Mouse (Mus musculus) thymus, postnatal 4 days (tissue): Measurements from ENCODE around the gene Dap.

ENCODE experiments used
- DNase-seq: peaks from one replicate; pipeline ENCODE4 v3.0.0; 2021

Dap gene

DNA sequence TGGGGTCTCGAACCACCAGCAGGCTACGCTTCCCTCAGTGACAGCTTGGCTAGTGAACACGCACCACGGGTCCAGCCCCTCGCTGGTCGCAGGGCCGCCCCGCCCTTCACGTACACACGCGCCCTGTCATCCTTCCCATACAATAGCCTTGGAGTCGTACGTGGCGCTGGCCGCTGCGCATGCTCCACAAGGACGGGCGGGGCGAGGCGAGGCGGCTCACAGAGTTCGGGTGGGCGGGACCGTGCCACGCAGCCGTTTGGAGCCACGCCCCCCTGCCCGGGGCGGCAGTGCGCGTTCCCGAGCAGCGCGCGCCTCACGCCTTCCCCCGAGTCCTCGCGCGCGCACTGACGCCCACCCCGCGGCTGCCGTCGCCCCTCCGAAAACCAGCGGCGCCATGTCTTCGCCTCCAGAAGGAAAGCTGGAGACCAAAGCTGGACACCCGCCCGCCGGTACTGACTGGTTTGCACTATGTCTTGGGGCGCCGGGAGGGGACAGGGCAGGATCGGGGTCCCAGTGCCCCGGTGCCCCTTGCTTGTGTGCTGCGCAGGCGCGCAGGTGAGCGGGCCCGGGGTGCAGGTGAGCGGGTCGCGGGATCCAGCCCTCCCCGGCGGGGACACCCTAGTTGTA, at the start of gene Dap:
TSS of gene Dap (plus strand) at position 180 of the 627 bp plus-strand sequence.
- DNase-seq, result peak; percentile 99

DNA sequence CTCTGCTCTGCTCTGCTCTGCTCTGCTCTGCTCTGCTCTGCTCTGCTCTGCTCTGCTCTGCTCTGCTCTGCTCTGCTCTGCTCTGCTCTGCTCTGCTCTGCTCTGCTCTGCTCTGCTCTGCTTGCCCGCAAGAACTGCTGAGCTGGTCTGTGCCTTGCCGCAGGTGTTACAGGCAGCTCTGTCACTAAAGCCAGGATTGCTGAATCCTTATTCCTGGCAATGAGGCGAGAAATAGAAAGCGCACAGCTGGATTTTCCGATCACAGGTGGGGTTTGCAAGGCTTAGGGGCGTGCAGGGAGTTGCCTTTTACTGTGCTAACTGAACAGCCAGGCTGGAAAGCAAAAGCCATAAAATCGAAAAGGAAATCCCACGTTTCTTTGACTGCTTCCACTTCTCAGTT, 47.5 kb upstream of the Dap start:
- no peak for DNase-seq

DNA sequence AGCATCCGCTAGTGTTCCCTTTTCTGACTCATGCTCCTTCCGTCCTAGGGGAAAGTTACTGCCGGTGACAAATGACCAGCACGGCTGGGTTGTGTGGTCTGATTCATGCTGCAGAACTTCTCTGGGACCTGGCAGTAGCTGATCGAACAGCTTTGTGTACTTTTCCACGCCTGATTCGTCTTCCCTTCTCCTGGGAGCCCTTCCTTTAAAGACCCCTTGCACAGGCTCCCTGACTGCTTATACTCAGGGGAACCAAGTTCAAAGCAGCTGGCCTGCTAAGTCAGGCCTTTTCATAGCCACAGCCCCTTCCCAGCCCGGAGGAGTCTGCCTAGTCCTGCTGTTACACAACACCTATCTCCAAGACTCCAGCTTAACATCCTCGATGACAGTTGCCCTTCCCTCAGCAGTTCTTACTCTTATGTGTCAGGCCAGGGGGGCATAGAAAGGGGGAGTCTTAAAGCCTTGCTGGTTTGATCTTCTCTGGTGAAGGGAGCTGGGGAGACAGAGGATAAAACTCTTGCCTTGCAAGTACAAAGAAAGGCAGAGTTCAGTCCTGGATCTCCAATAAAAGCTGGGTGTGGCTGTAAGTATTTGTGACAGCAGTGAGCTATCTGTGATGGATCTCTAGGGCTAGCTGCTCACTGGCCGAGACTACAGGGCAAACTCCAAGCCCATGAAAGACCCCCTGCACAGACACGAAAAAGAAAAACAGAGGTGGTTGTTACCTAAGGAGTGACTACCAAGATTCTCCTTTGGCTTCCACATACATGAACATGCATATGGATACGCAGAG, 39.3 kb upstream of the Dap start:
- no peak for DNase-seq

DNA sequence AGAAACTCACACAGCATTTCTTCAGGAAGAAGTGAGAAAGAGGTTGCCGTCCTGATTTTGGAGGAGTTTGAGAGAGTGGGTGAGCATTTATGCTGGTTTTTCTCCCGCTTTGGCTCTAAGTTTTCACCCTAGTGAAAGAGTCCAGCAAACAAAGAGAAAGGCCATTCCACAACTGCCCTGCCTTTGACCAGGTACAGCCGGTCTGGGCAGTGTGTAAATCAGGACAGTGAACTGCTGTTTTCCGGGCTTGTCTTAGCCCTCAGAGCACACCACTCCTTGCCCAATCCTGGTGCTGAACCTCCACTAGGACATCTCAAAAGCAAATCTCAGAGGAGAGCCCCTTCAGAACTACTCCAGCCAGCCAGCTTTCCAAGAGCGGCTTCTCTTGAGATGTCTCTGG, 38.6 kb upstream of the Dap start:
- no peak for DNase-seq

DNA sequence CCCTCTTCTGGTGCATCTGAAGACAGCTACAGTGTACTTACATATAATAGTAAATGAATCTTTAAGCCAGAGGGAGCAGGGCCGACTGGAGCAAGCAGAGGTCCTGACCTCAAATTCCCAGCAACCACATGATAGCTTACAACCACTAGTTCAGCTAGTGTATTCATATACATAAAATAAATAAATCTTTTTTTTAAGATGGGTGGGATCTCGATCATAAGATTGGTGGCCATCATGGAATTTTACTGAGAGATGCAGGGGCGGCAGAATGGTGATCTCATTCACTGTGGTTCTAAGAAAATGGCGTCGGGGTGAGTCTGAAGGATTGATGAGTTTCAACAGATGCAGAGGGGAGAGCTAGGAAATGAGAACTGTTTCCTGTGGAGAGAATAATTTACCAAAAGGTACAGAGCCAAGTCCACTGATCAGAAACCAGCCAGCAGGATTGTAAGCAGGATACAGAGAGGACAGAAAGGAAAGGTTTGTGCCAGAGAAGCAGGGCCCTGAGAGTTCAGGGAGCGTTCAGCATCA, 37.7 kb upstream of the Dap start:
- DNase-seq, result no peak

DNA sequence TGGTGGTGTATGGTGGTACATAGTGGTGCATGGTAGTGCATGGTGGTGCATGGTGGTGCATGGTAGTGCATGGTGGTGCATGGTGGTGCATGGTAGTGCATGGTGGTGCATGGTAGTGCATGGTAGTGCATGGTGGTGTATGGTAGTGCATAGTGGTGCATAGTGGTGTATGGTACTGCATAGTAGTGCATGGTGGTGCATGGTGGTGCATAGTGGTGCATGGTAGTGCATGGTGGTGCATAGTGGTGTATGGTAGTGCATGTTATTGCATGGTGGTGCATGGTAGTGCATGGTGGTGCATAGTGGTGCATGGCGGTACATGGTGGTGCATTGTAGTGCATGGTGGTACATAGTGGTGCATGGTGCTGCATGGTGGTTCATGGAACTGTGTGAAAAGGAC, 31.6 kb upstream of the Dap start:
- no peak for DNase-seq

DNA sequence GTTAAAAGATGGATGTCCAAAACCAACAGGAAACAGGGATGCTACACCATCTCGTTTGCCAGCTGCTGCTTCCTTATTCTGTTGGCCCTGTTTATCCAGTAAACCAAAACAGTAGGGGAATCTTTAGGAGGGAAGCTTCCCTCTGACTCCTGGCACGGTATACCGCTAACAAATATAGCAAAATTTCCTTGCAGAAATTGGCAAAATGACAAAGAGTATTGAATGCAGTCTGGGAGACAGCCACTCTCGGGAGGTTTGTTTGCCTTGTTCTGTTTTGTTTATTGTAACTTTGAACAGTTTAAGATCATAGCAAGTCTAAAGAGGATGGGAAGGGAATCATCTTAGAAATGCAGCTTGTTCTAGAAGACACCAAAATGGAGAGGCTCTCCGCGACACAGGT, 28.3 kb upstream of the Dap start:
- DNase-seq, result no peak

DNA sequence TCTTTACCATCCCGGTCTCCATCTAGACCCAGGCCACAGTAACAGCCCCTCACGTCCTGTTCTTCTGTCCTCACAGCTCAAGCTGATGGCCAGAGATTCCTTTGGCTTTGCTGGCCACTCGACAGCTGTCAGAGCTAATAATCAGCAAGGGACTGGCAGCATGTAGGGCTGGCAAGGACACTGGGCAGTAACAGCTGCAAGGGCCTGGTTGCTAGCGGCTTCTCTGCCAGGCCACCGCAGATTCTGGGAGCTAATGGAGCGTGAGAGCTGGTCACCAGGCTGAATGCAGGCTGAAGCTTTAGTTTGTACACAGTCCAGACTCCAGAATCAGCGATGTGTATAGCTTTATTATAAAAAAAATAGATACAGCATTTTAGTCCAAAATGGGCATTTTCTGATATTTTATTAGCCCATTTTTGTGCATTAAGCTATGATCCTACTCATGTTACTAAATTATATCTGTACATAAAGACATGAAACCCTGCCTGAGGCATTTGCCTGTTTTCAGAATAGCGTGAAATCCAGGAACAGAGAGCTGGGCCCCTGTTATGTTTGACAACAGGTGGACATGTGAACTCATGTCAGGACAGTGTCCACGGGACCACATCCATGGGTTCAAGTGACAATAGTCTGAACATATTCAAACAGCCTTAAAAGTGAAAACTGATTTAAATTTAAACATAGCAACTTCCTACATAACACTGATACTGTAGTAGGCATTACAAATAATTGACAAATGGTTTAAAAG, 16.6 kb upstream of the Dap start:
- DNase-seq, result no peak

DNA sequence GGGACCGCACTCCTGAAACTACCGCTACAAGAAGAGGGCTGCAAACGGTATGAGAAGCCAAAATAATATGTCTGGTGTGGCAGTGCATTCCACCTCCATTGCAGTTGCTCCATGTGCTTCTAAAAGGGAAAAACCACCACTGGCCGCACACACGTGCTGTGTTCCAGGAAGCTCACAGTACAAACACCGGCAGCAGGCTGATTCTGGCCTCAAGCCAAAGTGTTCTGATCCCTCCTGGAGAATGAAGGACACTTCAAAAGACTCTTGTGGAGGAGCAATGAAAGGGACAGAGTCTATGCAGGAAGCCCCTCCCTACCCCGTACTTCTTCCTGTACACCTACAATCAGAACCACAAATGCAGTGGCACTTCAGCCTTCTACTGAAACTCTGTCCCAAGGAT, 12.2 kb upstream of the Dap start:
- no peak for DNase-seq

DNA sequence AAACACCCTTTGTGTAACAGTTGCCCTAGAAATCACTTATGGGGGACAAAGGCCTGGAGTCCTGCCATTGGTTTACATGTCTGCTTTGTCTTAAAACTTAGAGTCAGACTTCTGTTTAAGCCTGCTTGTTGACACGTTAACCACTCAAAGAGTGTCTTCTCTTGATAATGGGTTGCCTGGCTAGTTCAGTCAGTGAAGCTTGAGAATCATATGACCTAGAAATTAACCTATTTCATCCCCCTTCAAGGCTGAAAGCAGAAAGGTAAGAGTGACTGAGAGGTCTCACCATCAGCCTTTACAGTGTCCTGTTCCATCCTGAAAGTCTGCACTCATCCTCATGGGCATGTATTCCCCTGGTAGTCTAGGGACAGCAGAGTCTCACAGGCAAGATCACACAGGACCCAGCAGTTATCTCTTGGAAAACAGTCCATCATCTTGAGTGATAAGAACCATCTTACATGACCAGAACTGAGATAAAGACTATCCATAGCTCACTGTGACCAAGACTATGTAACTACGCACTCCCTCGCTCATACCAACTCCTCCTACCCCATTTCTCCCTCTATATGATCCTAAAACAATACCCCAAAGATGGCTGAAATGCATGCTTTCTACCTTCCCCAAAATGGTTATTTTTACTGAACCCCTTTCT, 10.4 kb upstream of the Dap start:
- no peak for DNase-seq

DNA sequence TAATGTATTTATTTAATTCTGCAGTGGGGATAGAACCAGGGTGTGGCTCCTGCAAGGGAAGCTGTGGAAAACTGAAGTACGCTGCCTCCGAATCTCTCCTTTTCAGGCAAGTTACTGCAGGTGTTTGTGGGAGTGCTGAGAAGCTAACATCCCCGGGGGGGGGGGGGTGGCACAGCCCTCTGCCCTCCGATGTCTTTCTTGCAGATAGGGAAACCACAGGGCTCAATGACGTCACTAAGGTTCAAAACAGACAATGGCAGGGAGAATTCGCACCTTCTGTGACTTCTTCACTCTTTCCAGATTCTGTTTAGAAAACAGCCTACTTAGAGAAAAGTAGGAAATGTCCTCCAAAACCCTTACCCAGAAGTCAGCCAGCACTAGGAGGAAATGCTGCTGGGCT, 1.9 kb upstream of the Dap start:
- DNase-seq, result peak; percentile 33

DNA sequence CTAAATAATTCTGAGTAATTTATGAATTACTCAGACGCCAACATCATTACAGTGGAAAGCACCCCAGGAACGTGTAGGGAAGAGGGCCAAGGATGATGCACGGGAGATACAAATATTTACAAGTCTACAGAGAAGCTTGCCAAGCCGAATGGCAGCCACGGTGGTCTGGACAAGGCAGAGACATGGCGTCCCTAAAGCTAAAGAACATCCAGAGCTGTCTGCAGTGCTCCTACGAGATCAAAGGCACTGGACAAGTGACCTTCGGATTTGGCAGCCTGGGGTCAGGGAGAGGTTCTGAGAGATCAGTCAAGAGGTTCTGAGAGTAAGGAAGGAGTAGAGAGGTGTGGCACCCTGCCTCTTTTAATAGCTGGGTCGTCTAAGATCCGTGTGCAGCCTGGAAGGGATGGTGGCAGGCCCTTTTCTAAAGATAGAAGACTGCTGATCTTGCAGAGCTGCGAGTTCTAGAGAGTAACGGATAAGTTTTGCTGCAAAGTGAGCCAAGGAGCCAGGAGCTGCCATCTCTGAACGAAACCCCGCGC, 449 bp upstream of the Dap start:
- DNase-seq, result peak; percentile 33

DNA sequence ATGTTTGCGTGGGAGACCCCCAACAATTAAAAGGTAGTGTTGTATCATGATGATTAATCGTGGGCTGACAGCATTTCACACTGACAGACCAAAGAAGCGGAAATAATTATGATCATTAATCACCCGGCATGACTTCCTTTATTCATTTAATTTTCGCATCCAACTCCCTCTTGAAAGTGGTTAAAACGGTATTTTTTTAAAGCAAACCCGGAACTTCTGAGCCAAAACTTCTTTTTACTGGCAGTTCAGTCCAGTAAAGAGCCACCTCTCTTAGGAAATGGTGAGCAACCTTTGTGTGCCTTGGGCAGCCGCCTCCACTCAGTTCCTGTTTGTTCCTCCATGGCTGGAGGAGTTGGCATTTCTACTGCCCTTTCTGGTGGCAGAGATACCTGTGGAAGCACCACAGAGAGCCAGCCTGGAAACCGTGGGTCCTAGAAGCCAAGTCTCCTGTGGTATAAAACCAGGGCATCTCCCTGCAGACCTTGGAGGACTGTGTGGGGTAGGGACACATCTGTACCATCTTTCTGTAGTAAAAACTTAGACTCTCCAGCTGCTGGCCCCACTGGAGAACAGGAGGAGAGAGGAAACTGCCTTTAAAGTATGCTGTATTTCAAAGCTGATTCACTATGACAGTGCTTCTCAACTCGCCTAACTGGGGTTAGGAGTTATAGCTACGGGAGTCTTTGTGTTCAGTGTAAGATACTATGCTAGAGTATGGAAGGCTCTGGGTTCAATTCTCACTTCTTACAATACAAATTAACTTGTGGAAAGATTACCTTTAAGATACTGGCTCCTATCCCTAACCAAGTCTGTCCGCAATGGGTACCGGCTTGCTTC, 910 bp downstream of the Dap start:
- peak; percentile 32 for DNase-seq

DNA sequence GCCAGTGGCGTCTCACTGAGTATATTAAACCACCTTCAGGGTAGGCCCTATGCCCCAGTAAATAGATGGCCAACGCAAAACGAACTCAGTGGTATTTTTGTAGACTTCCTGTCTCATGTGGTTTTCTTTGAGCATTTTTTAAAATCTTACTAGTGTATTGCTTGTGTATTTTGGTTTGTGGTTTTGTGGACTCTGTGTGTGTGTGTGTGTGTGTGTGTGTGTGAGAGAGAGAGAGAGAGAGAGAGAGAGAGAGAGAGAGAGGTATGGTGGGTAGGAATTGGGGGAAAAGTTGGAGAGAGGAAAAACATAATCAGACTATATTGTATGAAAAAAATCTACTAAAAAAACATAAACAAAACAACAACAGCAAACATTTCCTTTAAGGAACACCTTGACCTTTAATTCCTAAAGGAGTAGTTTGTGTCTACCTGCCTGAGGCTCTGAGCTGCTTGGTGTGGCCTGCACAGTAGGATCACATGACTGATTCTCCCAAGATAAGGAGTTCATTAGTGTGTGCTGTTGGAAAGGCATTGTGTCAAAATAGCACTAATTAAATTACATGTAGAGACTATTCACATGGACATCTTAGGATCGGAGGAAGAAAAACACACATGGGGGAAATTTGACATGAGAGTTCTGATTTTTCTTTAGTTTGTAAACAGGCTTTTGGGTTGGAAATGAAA, 1.7 kb downstream of the Dap start:
- DNase-seq, result no peak

DNA sequence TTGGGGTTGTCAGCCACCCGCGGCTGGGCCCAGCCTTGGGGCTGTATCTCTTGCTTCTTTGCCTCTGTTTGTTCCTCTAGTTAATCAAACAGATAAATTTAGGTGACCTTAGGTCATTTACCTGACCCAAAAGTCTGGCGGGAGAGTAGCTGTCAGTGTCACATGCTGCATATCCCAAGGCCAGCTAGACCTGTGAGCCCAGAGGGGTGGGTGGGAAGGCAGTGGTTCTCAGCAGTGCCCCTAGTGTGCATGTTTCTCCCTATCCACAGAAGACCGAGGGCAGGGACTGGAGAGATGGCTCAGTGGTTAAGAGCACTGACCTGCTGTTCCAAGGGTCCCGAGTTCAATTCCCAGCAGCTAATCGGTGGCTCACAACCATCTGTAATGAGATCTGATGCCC, 2.4 kb downstream of the Dap start:
- peak; percentile 33 for DNase-seq

DNA sequence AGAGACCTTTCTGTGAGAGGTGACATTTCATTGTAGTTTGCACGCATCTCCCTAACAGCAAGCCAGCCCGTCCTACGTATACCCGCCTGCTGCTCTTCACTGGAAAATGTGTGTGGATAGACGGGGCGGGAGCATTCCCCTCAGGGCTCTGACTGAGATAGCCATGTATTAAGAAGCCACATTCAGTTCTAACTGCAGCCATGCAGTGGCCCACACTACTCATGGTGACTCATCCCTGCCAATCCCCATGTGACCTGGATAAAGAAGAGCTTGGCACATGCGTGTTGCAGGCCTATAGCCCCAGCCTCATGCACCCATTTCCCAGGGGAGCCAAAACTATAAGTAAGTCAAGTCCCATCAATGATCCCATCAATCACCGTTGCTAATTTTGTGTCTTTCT, 3.7 kb downstream of the Dap start:
- DNase-seq, result no peak

DNA sequence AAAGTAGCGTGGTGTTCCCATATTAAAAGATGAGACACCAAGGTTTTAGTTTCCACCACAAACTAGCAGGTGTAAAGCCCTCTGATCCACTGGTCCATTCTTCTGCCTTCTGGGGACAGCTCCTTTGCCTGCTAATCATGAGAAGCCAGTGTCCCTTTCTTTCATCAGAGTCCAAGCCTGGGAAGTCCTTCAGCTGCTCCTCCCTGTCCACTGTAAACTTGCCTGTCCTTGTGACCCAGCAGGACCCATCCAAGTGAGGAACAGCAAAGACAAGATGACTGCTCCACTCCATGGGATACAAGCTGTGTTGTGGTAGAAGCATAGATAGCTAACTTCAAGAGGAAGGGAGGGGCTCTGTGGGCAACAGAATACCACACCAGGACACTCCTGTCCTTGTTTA, 8.9 kb downstream of the Dap start:
- no peak for DNase-seq

DNA sequence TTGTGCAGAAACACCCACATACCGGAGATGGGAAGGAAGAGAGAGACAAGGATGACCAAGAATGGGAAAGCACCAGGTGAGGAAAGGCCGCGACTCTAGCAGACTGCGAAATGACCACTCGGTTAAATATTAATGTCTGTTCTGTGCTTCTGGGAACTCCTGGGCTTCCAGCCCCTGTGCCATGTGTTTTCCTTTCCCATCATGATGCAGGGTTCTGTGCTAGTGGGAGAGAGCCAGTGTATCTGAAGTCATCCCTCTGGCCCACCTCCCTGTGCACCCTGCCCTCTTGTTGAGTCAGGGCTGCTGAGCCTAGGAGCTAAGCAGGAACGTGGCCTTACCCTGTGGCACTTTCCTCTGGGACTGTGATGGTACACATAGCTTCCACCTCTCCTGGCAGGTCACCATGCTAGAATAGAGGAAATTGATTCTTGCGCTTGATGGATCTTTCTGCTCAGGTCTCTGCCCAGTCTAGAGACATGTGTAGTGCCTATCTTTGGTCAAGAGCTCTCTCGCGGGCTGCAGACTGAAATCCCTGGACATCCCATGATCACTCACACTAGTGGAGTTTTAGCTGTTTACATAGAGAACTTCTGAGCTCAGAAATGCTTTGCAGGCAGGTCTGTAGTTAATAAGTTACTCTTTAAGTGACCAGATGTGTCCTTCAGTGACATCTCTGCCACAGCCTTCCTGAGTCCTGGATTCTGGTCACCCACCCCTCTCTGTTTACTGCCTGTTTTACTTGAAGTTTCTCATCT, 11.9 kb downstream of the Dap start:
- no peak for DNase-seq

DNA sequence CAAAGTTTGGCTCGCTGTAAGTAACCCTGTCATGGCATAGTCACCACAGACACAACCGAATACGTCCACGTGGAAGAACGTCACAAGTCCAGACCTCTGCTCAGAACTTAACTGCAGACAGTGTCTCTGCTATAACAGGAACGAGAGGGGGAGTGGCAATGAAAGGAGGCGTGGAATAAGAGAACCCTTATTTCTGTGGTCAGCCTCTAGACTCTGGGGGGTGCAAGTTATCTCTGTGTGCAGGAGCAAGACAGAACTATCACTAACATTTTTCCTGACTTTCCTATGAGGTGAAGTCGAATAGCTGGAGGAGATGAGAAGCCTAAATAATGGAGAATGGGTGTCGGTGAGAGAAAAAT, 12.4 kb downstream of the Dap start:
- DNase-seq, result no peak

DNA sequence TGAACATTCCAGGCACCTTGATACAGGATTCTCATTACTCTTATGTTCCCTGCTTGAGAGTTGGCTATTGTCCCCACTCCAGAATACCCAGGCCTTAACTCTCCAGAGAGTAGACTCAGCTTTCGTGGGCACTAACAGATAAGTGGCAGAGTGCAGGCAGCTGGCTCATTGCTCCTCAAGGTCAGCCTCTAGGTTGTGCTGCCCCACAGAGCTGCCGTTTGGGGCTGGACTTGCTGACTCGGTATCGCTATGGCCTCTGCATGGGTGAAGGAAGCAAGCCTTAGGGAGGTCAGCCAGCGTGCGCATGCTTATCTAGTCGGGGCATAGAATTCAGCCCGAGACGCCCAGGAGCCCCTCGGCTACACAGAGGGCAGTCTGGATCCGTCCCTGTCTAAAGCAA, 13.3 kb downstream of the Dap start:
- no peak for DNase-seq

DNA sequence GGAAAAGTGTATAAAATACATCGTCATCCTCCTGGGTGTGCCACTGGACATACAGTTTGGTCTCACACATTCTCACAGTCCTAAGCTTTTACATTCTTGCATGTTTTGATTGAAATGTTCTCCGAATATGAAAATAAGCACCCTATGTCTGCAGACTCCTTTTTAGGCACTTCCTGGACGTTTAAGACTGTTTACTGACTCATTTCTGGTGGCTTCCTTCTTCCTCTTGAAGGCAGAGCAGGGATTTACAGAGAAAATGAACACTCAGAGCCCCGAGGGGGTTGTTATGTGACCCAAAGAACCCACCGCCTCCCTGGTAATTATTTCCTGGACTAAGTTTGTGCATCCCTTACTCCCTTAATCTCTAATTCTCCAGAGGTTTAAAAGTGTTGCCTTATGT, 13.8 kb downstream of the Dap start:
- no peak for DNase-seq
